Mouse (Mus musculus): ENCODE results near the gene Rcbtb1.

- TF ChIP-seq CTCF (conservative IDR thresholded peaks at IDR 0.05 in 1 of 2, IDR thresholded peaks at IDR 0.05 in 1 of 2; ENCODE audit: low read depth in 2 of 2, low read length in 2 of 2) (no peak), POLR2A (IDR thresholded peaks at IDR 0.05; ENCODE audit: low read depth, low read length) (no peak), ELF1 (IDR thresholded peaks at IDR 0.05; ENCODE audit: low read depth, low read length) (no peak), MYC (IDR thresholded peaks at IDR 0.05; ENCODE audit: low read depth, low read length) (no peak), EP300 (IDR thresholded peaks at IDR 0.05; ENCODE audit: low read length) (no peak), MAFK (IDR thresholded peaks at IDR 0.05; ENCODE audit: insufficient replicate concordance, low read length) (no peak), POLR2AphosphoS2 (IDR thresholded peaks at IDR 0.05; ENCODE audit: low read depth, low read length) (no peak), SMC3 (IDR thresholded peaks at IDR 0.05; ENCODE audit: low read depth, low read length) (no peak), USF2 (conservative IDR thresholded peaks at IDR 0.05; ENCODE audit: low read depth, low read length) (no peak), TBP (conservative IDR thresholded peaks at IDR 0.05; ENCODE audit: low read depth, low read length) (no peak), MAX (IDR thresholded peaks at IDR 0.05; ENCODE audit: low read length) (no peak), USF1 (IDR thresholded peaks at IDR 0.05; ENCODE audit: low read depth, low read length) (no peak), GABPA (IDR thresholded peaks at IDR 0.05; ENCODE audit: insufficient replicate concordance, low read depth, low read length) (no peak), NRF1 (IDR thresholded peaks at IDR 0.05; ENCODE audit: low read depth, low read length) (no peak)
Measured at GRCm38 (mm10) chr14:59201604-59202215, 701 bp downstream of the Rcbtb1 start.

Measured in CH12.LX (cell line).